Mouse (Mus musculus) layer of hippocampus, adult 11-12 months (tissue): ENCODE results near the gene Crlf3.

Source experiments
- DNase-seq: peaks from one replicate; pipeline ENCODE4 v3.0.0; 2022; ENCODE audit warnings: low spot score

Gene Crlf3

DNA sequence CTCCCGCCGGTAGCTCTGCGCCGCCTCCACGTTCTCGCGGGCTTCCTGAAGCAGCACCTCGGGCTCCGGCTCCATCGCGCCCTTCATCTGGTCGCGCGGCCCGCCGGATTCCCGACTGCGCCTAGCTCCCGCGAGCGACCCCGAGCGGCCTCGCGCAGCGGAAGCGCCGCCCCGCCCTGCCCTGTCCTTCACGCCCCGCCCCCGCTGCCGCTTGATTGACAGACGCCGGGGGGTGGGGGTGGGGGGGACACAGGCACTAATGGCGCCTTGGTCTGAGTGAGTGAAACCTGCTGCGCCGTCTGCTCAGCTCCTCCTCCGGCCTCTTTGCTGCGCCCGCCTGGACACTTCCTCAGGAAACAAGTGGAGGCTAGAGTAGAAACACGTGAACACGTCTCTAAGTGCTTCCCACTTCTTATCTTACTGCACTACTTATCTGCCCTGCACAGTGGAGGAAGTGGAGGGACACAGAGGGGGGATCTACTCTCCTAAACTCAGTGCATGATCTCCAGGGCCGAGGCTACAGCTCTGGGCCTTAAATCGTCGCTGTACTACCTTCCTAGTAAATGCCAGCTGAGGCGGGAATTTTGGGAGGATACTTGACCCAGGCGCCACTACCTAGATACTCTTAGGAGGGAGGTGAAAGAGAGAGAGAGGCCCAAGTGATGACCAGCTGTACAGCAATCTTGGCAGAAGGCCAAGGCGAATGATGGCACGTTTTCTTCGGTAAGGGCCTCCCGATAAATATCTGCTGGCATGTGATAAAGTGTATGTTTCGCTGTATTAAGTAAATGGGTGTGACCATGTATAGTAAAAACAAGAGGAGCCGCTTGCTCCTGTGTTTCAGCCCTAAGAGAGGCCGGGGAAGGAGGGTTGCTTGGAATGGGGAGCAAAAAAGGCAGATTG, at the start of gene Crlf3:
TSS of gene Crlf3 (minus strand) at position 166 of the 903 bp plus-strand sequence.
- DNase-seq = peak; percentile 93

DNA sequence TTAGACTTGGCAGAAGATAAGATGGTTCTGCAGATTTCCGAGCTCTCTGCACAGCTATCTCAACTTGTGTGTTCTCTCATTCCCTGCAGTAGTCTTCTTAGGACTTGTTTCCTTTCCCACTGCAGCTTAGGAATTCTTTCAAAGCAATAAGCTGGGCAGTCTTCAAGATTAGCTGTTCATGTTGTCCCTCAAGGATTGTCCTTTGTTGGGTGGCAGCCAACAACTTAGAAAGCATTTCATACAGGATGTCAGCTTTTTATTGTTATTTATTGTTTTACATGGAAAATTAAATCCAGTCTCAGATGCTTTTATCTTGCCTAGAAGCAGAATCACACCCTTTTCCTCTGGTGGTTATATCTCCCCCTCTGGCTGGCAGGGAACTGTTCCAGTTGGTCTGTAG, 35.6 kb upstream of the Crlf3 start:
- DNase-seq = no peak

DNA sequence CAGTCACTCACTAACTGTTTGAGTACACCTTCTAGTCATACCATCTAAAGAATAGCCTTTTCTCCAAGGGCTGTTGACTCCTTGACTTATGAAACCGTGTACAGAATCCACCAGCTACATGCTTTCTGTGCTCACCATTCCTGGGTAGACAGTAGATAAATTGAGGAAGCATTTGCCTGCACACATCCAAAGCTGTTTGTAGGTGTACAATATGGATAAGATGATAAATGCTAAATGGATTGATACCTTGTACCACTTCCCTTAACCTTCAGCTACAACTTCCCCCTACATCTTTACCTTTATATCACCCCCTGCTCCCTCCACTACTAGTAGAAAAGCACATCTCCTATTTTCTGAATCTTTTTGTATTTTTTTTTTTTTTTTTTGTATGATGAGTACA, 23.6 kb upstream of the Crlf3 start:
- DNase-seq = no peak

DNA sequence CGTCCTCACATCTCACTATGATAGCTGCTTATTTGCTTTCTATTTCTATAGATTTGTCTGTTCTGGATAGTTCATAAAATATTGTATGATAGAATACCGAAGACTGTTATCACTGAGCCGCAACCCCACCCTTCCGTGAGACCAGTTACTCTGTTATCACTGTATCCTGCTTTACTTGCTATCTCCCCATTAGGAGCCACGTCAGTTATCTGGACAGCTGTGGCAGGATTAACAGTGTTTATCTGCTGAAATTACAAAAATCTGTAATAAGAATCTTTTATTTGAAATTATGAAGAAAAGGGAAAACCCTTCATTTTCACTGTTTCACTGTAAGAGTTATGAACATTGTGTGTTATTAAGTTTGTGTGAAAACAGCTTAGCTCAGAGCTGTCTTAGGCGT, 20.5 kb upstream of the Crlf3 start:
- DNase-seq = no peak

DNA sequence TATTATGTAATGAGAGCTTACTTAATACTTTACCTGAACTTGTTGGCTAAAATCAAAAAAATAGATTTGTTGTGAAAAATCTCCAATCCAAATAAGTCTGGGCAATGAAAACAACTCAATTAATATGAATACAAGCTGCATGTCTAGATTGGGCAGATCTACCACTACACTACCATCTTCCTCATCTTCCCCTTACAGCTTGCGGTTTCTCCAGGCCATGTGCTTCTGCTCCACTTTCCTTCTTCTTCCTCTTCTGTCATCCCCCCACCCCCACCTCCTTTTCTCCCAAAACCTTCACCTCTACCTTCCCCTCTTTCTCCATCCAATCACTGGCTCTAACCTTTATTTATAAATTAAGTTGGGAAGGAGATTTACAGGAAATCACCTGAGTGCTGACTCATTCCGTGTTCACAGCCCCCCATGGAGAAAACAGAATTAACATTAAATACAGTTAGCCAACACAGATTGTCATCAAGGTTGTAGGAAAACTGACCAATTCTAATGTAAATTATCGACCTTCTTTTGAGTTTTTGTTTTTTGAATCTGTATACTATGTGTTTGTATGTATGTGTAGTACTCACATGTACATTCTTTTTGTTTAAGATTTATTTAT, 17.8 kb upstream of the Crlf3 start:
- no peak for DNase-seq

DNA sequence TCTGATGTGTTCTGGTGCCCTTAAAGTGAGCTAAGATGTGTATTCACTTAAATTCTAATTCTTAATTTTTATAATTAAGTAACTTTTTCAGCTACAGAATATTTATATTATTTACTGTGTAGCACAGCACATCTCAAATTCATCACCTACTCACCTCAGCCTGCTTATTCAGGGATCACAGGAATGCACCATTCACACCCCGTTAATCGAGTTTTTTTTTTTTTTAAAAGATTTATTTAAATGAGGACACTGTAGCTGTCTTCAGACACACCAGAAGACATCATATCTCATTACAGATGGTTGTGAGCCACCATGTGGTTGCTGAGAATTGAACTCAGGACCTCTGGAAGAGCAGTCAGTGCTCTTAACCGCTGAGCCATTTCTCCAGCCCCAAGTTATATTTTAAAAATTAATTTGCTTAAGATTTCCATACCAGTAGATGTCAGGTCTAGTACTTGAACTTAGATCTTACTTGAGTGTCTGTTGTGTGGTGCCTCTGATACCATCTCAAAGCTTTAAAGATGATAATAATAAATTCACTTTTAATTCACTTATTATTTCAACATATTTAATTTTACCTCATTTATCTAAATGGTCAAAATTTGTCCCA, 9.9 kb upstream of the Crlf3 start:
- no peak for DNase-seq

DNA sequence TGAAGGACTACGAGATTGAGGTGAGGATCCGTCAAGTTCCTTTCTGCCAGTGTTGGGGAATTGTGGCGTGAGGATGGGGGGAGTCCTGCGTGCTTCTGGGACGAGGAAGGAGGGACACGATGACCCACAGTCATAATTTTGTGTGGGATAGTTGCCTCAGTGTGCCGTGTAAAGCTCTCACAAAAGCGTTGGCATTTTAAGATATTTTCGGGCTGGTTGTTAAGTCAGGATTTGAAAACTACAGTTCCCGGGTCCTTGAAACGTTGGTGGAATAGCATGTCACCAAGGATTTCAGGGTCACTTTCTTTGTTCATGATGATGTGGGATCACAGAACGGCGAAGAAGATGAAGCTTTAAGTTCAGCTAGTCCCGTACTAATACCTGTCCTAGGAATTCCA, 9.0 kb upstream of the Crlf3 start:
- DNase-seq = no peak

DNA sequence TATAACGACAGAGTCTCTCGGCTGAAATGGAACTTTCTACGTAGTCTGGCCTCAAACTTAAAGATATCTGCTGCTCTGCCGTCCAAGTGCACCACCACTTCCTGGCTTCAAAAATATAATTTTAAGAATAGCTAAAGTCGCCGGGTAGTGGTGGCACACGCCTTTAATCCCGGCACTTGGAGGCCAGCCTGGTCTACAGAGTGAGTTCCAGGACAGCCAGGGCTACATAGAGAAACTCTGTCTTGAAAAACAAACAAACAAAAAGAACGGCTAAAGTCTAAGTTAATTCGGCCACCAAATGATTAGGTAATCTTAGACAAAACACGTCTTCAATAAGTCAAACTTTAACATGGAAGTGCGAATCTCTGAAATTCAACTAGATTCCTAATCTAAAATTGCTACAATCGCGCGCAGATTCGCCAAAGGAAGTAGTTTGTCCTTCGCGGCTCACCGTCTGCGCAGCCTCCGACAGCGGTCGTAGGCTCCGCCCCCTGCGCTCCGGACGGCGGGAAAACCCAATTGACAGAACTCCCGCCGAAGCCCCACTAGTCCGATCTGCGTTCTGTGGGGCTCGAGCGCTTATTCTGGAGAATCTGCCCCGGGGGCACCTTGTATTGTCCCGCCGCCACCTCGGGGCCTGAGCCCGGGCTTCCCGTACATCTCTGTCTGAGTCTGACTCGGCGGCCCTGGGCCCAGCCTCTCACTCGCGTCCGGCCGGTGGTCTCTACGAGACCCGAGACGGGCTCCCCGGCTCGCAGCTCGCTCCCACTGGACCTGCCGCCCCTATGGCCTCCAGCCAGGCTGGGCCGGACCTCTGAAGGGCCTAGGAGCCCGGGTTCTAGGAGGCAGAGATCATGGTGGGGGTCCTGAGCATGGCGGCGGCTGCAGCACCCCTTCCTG, 8.4 kb upstream of the Crlf3 start, which contains the start of gene Atad5:
TSS of gene Atad5 (plus strand) at position 484 of the 900 bp plus-strand sequence.
- DNase-seq = peak; percentile 87

DNA sequence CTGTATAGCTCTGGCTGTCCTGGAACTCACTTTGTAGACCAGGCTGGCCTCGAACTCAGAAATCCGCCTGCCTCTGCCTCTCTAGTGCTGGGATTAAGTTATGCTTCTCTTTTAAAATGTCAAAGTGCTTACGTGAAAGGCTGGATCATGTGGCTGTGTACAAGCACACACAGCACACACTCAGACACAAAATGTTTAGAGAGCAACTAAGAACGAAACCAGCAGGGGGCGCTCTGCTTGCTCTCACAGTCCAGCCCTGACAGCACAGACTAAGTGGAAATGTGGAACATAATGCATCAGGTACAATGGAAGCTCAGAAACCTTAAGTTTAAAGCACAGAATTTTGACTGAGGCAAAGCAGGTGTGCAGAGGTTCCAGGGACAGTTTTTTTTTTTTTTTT, 6.1 kb upstream of the Crlf3 start:
- DNase-seq = peak; percentile 93

DNA sequence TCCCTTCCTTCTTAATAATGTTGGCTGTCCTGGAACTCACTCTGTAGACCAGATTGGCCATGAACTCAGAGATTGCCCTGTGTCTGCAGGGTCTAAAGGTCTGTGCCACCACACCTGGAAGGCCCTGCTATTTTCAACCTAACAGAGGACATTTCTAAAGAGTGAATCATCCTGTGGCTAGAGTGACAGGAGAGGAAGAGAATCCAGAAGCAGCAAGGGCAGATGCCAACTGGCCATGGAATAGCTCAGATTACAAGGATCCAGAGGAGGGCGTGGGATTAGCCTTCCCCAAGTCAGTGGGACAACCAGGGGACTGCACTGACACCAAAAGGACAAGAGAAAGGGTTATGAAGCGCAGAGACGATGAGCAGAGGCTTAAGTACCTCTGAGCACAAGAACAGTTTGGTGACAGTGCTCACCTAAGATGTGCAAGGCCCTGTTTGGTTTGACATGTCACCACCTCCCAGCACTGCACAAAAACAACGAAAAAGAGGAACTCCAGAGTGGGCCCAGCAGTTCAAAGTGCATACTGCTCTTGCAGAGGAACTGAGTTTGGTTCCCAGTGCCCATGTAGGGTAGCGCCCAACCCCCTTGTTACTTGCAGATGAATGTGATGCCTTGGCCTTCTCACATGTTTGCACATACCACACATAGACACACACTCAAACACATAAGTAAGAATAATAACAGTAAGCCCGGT, 4.7 kb upstream of the Crlf3 start:
- no peak for DNase-seq

DNA sequence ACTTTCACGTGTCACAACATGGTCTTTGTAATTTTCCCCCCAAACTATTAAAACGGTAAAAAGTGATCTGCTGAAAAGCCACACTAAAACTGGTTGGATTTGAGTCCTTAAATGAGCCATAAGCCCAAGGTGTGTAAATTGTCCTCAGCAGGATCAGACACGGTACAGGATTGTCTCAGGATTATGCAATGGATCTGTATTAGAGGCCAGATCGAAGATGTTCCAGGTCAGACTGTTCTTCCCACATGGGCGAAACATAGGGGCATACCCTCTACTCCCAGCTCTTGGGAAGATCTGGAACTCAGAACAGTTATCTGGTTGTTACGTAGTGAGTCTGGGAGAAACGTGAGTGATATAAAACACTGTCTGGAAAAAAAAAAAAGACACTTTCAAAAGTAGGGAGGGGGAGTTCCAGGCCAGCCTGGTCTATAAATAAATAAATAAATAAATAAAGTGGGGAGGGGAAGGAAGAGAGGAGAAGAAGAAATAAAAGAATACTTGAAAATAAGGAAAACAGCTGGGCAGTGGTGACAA, 1.1 kb upstream of the Crlf3 start:
- DNase-seq = no peak

DNA sequence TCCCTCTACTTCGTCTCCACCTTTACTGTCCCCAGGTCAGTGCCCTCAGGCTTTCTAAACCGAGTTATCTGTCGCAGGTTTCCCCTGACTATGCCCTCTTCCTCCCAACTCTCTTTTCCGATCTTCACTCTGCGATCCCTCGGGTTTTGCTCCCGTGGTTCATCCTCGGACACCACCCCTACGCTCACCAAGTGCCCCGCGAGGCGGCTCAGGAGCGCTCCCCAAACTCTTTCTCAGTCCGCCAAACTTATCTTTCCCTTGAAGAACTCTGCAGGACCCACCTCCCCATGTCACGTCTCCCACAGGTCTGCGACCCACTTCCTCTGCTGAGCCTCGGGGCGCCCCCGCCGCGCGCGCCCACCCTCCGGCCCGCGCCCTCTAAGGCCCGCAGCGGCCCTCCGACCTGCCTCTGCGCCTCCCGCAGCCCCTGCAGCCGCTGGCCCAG, 388 bp downstream of the Crlf3 start:
- peak; percentile 24 for DNase-seq

DNA sequence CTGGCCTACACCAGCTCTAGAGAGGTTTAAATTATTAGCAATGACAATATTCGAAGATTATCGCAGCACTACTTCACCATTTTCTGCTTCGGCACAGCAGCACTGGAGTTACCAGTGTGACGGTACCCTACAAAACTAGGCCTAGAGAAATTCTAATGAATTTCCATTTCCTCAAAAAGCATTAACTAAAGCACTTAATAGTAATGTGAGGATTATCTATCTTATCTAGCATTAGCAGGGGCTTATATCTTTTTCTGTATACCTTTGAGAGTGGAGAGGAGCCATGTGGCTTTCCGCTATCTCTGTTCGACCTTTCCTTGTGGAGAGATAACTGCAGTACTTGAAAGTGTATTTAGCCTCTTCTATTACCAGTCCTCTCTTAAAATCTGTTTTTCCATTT, 1.0 kb downstream of the Crlf3 start:
- no peak for DNase-seq

DNA sequence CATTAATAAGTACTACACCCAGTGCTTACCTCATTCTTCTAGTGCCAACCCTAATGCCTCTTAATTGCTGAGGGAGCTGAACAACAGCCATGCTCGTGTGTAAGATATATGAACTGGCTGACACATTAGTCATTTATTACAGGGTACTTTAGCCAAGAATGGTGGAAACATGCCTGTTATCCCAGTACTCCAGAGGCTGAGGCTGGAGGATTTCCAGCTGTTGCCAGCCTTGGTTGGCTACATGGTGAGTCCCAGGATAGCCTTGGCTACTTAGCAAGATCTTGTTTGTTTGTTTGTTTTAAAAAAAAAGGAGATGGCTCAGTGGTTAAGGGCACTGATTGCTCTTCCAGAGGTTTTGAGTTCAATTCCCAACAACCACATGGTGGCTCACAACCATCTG, 2.0 kb downstream of the Crlf3 start:
- DNase-seq = no peak

DNA sequence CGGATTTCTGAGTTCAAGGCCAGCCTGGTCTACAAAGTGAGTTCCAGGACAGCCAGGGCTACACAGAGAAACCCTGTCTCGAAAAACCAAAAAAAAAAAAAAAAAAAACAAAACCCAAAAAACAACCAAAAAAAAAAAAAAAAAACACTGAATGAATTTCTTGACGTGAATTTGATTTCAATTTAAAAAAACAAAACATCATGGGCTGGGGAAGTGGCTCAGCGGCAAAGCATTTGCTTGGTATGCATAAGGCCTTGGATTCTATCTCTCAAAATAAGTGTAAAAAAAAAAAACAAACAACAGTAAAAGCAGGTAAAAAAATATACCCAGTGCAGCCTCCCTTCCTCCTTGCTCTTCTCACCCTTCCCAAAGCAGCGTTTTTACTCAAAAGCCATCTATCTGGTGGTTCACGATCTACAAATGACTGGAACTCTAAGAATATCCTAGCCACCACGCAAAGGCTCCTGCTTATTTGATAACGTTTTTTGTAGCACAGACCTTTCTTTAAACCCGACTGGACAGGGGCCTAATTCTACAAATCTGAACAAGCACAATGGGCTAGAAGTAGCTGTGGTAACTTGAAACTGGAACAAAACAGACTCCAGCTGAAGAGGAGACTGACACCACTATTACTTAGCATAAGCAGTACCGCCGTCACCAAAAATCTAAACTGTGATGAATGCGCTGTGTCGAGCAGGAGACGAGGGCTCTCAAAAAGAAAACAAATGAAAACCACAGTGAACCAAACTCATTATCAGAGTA, 2.8 kb downstream of the Crlf3 start:
- DNase-seq = no peak

DNA sequence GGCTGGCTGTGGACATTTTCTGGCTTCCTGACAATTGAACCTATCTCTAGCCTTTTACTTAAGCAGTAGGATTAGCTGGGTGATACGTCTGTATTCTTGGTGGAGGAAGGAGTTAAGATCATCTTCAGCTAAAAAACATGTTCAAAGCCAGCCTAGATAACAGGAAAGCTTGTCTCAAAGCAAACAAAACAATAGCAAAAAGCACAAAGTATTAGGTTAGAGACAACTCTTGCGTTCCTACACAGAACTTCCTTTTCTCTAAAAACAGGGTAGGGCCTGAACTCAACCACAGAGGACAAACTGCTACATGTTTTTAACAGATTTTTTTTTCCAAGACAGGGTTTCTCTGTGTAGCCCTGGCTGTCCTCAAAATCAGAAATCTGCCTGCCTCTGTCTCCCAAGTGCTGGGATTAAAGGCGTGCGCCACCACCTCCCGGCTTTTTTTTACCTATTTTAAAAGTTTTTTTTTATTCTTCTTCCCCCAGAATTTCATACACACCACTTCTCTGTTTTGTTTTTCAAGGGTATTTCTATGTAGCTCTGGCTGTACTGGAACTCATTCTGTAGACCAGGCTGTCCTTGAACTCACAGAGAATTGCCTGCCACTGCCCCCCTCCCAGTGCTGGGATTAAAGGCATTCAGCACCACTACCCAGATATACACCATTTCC, 5.0 kb downstream of the Crlf3 start:
- no peak for DNase-seq

DNA sequence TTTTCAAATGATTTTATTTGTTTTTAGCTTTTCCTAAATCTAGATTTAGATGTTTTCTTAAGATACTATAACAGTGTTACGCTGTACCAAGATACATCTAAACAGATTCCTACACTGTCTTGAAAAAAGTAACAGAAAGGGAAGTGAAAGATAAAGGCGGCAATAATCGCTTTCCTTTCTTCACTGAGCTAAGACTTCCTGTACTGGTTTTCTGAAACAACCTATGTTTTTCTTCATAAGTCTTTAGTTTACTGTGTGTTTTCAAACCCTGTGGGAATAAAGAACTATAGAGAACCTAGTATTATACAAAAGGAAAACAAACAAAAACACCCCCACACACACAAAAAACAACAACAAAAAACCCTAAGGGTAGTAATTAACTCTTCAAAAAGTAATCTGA, 8.4 kb downstream of the Crlf3 start:
- no peak for DNase-seq

DNA sequence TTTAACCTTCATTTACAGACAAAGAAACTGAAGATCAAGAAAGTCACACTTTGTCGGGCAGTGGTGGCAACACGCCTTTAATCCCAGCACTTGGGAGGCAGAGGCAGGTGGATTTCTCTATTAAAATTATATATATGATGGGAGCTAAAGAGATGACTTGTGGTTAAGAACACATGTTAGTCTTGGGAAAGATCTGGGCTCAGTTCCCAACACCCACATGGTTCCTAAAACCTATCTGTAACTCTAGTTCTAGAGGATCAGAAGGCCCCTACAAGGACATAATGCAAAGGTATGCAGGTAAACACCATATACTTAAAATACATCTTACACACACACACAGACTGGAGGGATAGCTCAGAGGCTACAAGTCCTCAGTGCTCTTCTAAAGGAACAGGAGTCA, 9.8 kb downstream of the Crlf3 start:
- DNase-seq = no peak

DNA sequence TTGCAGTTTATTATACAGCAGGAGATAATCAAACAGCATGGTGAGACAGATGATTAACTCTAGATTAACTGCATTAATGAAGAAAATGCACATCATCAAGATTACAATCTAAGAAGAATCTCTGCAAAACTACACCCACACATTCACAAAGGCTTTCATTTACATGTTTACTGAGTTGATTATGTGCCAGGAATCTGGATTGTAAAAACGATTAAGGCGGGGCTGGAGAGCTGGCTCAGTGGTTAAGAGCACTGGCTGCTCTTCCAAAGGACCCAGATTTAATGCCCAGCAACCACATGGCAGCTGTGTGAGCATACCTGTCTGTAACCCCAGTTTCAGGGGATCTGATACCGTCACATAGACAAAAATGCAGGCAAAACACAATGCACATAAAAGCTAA, 11.0 kb downstream of the Crlf3 start:
- DNase-seq = no peak

DNA sequence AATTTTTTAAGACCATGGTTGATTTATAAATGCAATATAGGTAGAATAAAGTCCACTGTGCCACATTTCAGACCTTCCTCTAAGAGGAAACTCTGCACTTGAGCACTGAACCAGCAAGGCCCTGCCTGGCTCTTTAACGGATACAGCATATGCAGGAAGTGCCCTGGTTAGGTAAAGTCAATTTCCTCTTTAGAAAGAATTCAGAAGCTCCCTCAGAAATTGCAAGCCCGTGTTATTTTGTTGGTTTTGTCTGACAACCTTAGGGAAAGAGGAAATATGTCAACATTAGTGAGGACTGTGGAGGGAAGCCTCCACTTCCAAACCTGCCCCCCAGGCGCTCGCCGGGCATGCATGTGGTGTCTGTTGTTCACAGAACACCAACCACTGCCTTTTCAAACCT, 13.2 kb downstream of the Crlf3 start:
- DNase-seq = no peak
